Mouse (Mus musculus): ENCODE data around the gene Cyp4v3.

- no peak for TF ChIP-seq GATA1 (IDR thresholded peaks at IDR 0.05; ENCODE audit: borderline replicate concordance, low read length)
- TF ChIP-seq FLI1 (IDR thresholded peaks at IDR 0.05; ENCODE audit: low read length), result no peak
Measured at GRCm38 (mm10) chr8:45332685-45333409, at the start of gene Cyp4v3.
